Mouse (Mus musculus) right cerebral cortex, adult 2 months (tissue): ENCODE measurements around the gene Cdc42bpg.
"Not testable (repeated sequence)": the region's sequence is repeated elsewhere in the genome, so short reads cannot be mapped to it uniquely, and the experiment has no call there.

Source experiments
- DNase-seq, 2 experiments: peaks; one replicate each; pipeline ENCODE4 v3.0.0; 2021 to 2022; ENCODE audit warnings: low spot score in 2 of 2

Gene Cdc42bpg

GRCm38 (mm10) chr19:6276426-6277421 is 29.5 kb upstream of the Cdc42bpg start, which contains the start of gene Ehd1:
Gene Ehd1, plus strand, starts transcription at chr19:6276725.
- DNase-seq, result peak; percentile 92 to 96

GRCm38 (mm10) chr19:6277661-6278438 is 28.4 kb upstream of the Cdc42bpg start:
- no peak for DNase-seq

GRCm38 (mm10) chr19:6278439-6279073 is 27.7 kb upstream of the Cdc42bpg start:
- DNase-seq, result no peak

- no peak for DNase-seq
Measured at GRCm38 (mm10) chr19:6279481-6280144, 26.6 kb upstream of the Cdc42bpg start.

- DNase-seq, result no peak
Measured at GRCm38 (mm10) chr19:6280554-6280953, 25.7 kb upstream of the Cdc42bpg start.

GRCm38 (mm10) chr19:6281122-6282020 is 24.9 kb upstream of the Cdc42bpg start:
- DNase-seq, result no peak

- no peak for DNase-seq
Measured at GRCm38 (mm10) chr19:6283001-6283400, 23.3 kb upstream of the Cdc42bpg start.

- no peak for DNase-seq
Measured at GRCm38 (mm10) chr19:6284502-6284901, 21.8 kb upstream of the Cdc42bpg start.

- DNase-seq, result no peak
Measured at GRCm38 (mm10) chr19:6285226-6285625, 21.0 kb upstream of the Cdc42bpg start.

- no peak for DNase-seq
Measured at GRCm38 (mm10) chr19:6285632-6286433, 20.4 kb upstream of the Cdc42bpg start.

- DNase-seq, result no peak
Measured at GRCm38 (mm10) chr19:6286434-6287401, 19.5 kb upstream of the Cdc42bpg start.

GRCm38 (mm10) chr19:6288236-6288894 is 17.9 kb upstream of the Cdc42bpg start:
- DNase-seq, result no peak

- DNase-seq, result no peak
Measured at GRCm38 (mm10) chr19:6289696-6290238, 16.5 kb upstream of the Cdc42bpg start.

- DNase-seq, result not testable (repeated sequence)
Measured at GRCm38 (mm10) chr19:6290720-6291116, 15.5 kb upstream of the Cdc42bpg start.

GRCm38 (mm10) chr19:6291117-6291781 is 15.0 kb upstream of the Cdc42bpg start:
- DNase-seq, result no peak

- no peak for DNase-seq
Measured at GRCm38 (mm10) chr19:6292262-6292661, 14.0 kb upstream of the Cdc42bpg start.

- no peak for DNase-seq
Measured at GRCm38 (mm10) chr19:6294301-6294700, 12.0 kb upstream of the Cdc42bpg start.
